Mouse (Mus musculus) midbrain, embryonic 16.5 days (tissue): Measurements from ENCODE around the gene Spink8. TPM values are rescaled to one million over a fixed set of nuclear protein-coding genes. Genes with fewer than 3 reads are reported as not detected.

Experiments
- polyA plus RNA-seq: library from polyadenylated mRNA; unstranded; fragments of >200 nt; fragmentation: Nextera tagmentation; extraction: Ambion mirVana; gene quantifications from 2 replicates; pipeline ENCODE4 v1.2.1, GENCODE M21; 2015

Spink8 gene
- polyA plus RNA-seq, 1 experiment from 2014 or later, result 0.31 TPM

Other genes with a start within 250 kb of the Spink8 start
- not detected in 2 replicates for gene Fbxw15, start 244.0 kb upstream of the Spink8 start, polyA plus RNA-seq
- not detected in 2 replicates for gene Fbxw24, start 186.2 kb upstream of the Spink8 start, polyA plus RNA-seq
- gene Fbxw25, start 147.6 kb upstream of the Spink8 start, polyA plus RNA-seq, result not detected in 2 replicates
- 0.14 TPM in 1 of 2 replicates, not detected in the other for gene Fbxw18, start 109.6 kb upstream of the Spink8 start, polyA plus RNA-seq
- gene Fbxw26, start 66.2 kb upstream of the Spink8 start, polyA plus RNA-seq, result not detected in 2 replicates
- not detected in 2 replicates for gene Fbxw27, start 21.6 kb upstream of the Spink8 start, polyA plus RNA-seq
- 64.9 and 69.9 TPM in 2 replicates for gene Nme6, start 20.5 kb downstream of the Spink8 start, polyA plus RNA-seq
- gene Camp, start 37.3 kb downstream of the Spink8 start, polyA plus RNA-seq, result 0.29 and 0.68 TPM in 2 replicates
- gene Cdc25a, start 63.3 kb downstream of the Spink8 start, polyA plus RNA-seq, result 9.9 and 12.3 TPM in 2 replicates
- gene Map4, start 119.2 kb downstream of the Spink8 start, polyA plus RNA-seq, result 211 and 213 TPM in 2 replicates